Mouse (Mus musculus): Measurements from ENCODE around the gene Ddx54.

The Ddx54 gene

GRCm38 (mm10) chr5:120668761-120669160, 56.2 kb downstream of the Ddx54 start:
- TF ChIP-seq GATA4 (IDR thresholded peaks at IDR 0.05; ENCODE audit: insufficient replicate concordance, low read length) = no peak

- TF ChIP-seq GATA4 (IDR thresholded peaks at IDR 0.05; ENCODE audit: insufficient replicate concordance, low read length) = no peak
Measured at GRCm38 (mm10) chr5:120670132-120670531, 57.6 kb downstream of the Ddx54 start.

GRCm38 (mm10) chr5:120671865-120672264, 59.3 kb downstream of the Ddx54 start:
- no peak for TF ChIP-seq GATA4 (IDR thresholded peaks at IDR 0.05; ENCODE audit: insufficient replicate concordance, low read length)

GRCm38 (mm10) chr5:120673626-120674025, 61.1 kb downstream of the Ddx54 start:
- TF ChIP-seq GATA4 (IDR thresholded peaks at IDR 0.05; ENCODE audit: insufficient replicate concordance, low read length) = no peak

GRCm38 (mm10) chr5:120674229-120675145, 61.9 kb downstream of the Ddx54 start:
- no peak for TF ChIP-seq GATA4 (IDR thresholded peaks at IDR 0.05; ENCODE audit: insufficient replicate concordance, low read length)

- TF ChIP-seq GATA4 (IDR thresholded peaks at IDR 0.05; ENCODE audit: insufficient replicate concordance, low read length) = no peak
Measured at GRCm38 (mm10) chr5:120677516-120677915, 65.0 kb downstream of the Ddx54 start.

All from liver, adult (tissue).